Mouse (Mus musculus) liver, embryonic 16.5 days (tissue): ENCODE results near the gene Zfp365. TPM values are rescaled to one million over a fixed set of nuclear protein-coding genes. Genes with fewer than 3 reads are reported as not detected.

Experiments
- ATAC-seq: fragments of 200-750 bp; cut with Nextera tagmentation; 2 replicates; pipeline ENCODE4 v1.8.0; 2017; ENCODE audit warnings: low read depth, mild to moderate bottlenecking, moderate number of reproducible peaks, moderate library complexity
- H3K27ac ChIP-seq: fragments of 300-500 bp; sonication (generic); 2 replicates; pipeline ENCODE4 v1.5.1; 2014; ENCODE audit warnings: mild to moderate bottlenecking, low read length
- H3K27me3 ChIP-seq: fragments of 300-500 bp; sonication (generic); 2 replicates; pipeline ENCODE4 v1.6.1; 2014; ENCODE audit warnings: low read depth, low read length, mixed read lengths; ENCODE audit not compliant: control insufficient read depth, insufficient read depth
- H3K36me3 ChIP-seq: fragments of 300-500 bp; sonication (generic); 2 replicates; pipeline ENCODE4 v1.6.1; 2014; ENCODE audit warnings: mild to moderate bottlenecking; ENCODE audit not compliant: control insufficient read depth, insufficient read depth
- H3K4me1 ChIP-seq: fragments of 300-500 bp; sonication (generic); 2 replicates; pipeline ENCODE4 v1.6.1; 2014; ENCODE audit warnings: low read depth, low read length, mixed read lengths; ENCODE audit not compliant: control insufficient read depth
- H3K4me2 ChIP-seq: fragments of 300-500 bp; sonication (generic); 2 replicates; pipeline ENCODE4 v1.6.1; 2014; ENCODE audit warnings: low read depth, low read length, mixed read lengths
- H3K4me3 ChIP-seq: fragments of 300-500 bp; sonication (generic); 2 replicates; pipeline ENCODE4 v1.5.1; 2014; ENCODE audit warnings: low read depth, mild to moderate bottlenecking, low read length
- H3K9ac ChIP-seq: fragments of 300-500 bp; sonication (generic); 2 replicates; pipeline ENCODE4 v1.6.1; 2014; ENCODE audit warnings: low read depth, low read length
- H3K9me3 ChIP-seq: fragments of 300-500 bp; sonication (generic); replicated peaks from 2 replicates; pipeline ENCODE4 v1.6.1; 2016; ENCODE audit warnings: low read length; ENCODE audit not compliant: control insufficient read depth
- WGBS: fragments of 180-500 bp; shearing (Covaris S2); extraction: QIAGEN DNeasy Blood & Tissue Kit; methylation state at CpG from one replicate; pipeline ENCODE4 v1.1.7; 2014; ENCODE audit not compliant: insufficient replicate concordance; 5-methylcytosine and 5-hydroxymethylcytosine counted together
- polyA plus RNA-seq: library from polyadenylated mRNA; unstranded; fragments of >200 nt; fragmentation: Nextera tagmentation; extraction: Ambion mirVana; gene quantifications from 2 replicates; pipeline ENCODE4 v1.2.1, GENCODE M21; 2015

Zfp365 gene
- polyA plus RNA-seq, 1 experiment from 2014 or later, result not detected

GRCm38 (mm10) chr10:67894683-67895082 lies 17.8 kb downstream of the Zfp365 start:
- no peak for ATAC-seq

GRCm38 (mm10) chr10:67894059-67894458 lies 18.4 kb downstream of the Zfp365 start:
- Histone ChIP-seq H3K9ac (no peak overlapping the region), H3K27me3 (no peaks in the 10 kb centered on the region), H3K4me3 (no peak overlapping the region), H3K36me3 (no peaks in the 10 kb centered on the region), H3K4me1 (no peaks in the 10 kb centered on the region), H3K27ac (no peak overlapping the region), H3K9me3 (no peaks in the 10 kb centered on the region), H3K4me2 (no peak overlapping the region)
- WGBS, result 65% methylated on average over 8 of the region's 8 CpGs
- ATAC-seq, result no peak

More at GRCm38 (mm10) chr10:67894683-67895082, 17.8 kb downstream of the Zfp365 start:
- 71% methylated on average over 7 of the region's 7 CpGs for WGBS
- H3K4me2 ChIP-seq, result no peak overlapping the region
- H3K27me3 ChIP-seq, result no peaks in the 10 kb centered on the region
- no peaks in the 10 kb centered on the region for H3K4me1 ChIP-seq
- H3K27ac ChIP-seq, result no peak overlapping the region
- H3K9me3 ChIP-seq, result no peaks in the 10 kb centered on the region
- no peaks in the 10 kb centered on the region for H3K36me3 ChIP-seq
- no peak overlapping the region for H3K9ac ChIP-seq
- no peak overlapping the region for H3K4me3 ChIP-seq

- Histone ChIP-seq H3K4me3 (no peak overlapping the region), H3K9me3 (no peaks in the 10 kb centered on the region), H3K9ac (no peak overlapping the region), H3K27me3 (no peaks in the 10 kb centered on the region), H3K36me3 (no peaks in the 10 kb centered on the region), H3K4me1 (no peaks in the 10 kb centered on the region), H3K4me2 (no peak overlapping the region), H3K27ac (no peak overlapping the region)
- ATAC-seq, result no peak
- WGBS, result 69% methylated on average over 10 of the region's 10 CpGs
Observed at GRCm38 (mm10) chr10:67893226-67893625, 19.2 kb downstream of the Zfp365 start.

GRCm38 (mm10) chr10:67891126-67891525 lies 21.3 kb downstream of the Zfp365 start:
- ATAC-seq, result no peak
- Histone ChIP-seq H3K9ac (no peak overlapping the region), H3K4me3 (no peak overlapping the region), H3K9me3 (no peaks in the 10 kb centered on the region), H3K4me2 (no peak overlapping the region), H3K27me3 (no peaks in the 10 kb centered on the region), H3K4me1 (no peaks in the 10 kb centered on the region), H3K27ac (no peak overlapping the region), H3K36me3 (no peaks in the 10 kb centered on the region)
- WGBS, result 67% methylated on average over 6 of the region's 6 CpGs

- no peak overlapping the region for H3K4me3 ChIP-seq
- H3K36me3 ChIP-seq, result no peaks in the 10 kb centered on the region
- no peak overlapping the region for H3K4me2 ChIP-seq
- H3K9me3 ChIP-seq, result no peaks in the 10 kb centered on the region
- WGBS, result 74% methylated on average over 10 of the region's 10 CpGs
- H3K27ac ChIP-seq, result no peak overlapping the region
- no peaks in the 10 kb centered on the region for H3K4me1 ChIP-seq
- H3K27me3 ChIP-seq, result no peaks in the 10 kb centered on the region
- ATAC-seq, result no peak
- H3K9ac ChIP-seq, result no peak overlapping the region
Observed at GRCm38 (mm10) chr10:67887971-67888370, 24.5 kb downstream of the Zfp365 start.

GRCm38 (mm10) chr10:67880692-67881091 lies 31.8 kb downstream of the Zfp365 start:
- 54% methylated on average over 4 of the region's 4 CpGs for WGBS
- Histone ChIP-seq H3K27ac (no peak overlapping the region), H3K9ac (no peak overlapping the region), H3K27me3 (no peaks in the 10 kb centered on the region), H3K9me3 (no peaks in the 10 kb centered on the region), H3K4me1 (no peaks in the 10 kb centered on the region), H3K36me3 (no peaks in the 10 kb centered on the region), H3K4me3 (no peak overlapping the region), H3K4me2 (no peak overlapping the region)
- ATAC-seq, result no peak

- Histone ChIP-seq H3K27ac (no peak overlapping the region), H3K9ac (no peak overlapping the region), H3K9me3 (no peaks in the 10 kb centered on the region), H3K36me3 (no peaks in the 10 kb centered on the region), H3K4me3 (no peak overlapping the region), H3K4me2 (no peak overlapping the region), H3K27me3 (no peaks in the 10 kb centered on the region), H3K4me1 (no peaks in the 10 kb centered on the region)
- ATAC-seq, result no peak
- 8% methylated on average over 2 of the region's 2 CpGs for WGBS
Observed at GRCm38 (mm10) chr10:67871811-67872210, 40.7 kb downstream of the Zfp365 start.

- Histone ChIP-seq H3K4me2 (no peak overlapping the region), H3K4me3 (no peak overlapping the region), H3K4me1 (no peaks in the 10 kb centered on the region), H3K27me3 (no peaks in the 10 kb centered on the region), H3K27ac (no peak overlapping the region), H3K9ac (no peak overlapping the region), H3K9me3 (no peaks in the 10 kb centered on the region), H3K36me3 (no peaks in the 10 kb centered on the region)
- WGBS, result 62% methylated on average over 3 of the region's 3 CpGs
- ATAC-seq, result no peak
Observed at GRCm38 (mm10) chr10:67868234-67868633, 44.2 kb downstream of the Zfp365 start.

- no peak overlapping the region for H3K4me3 ChIP-seq
- H3K27ac ChIP-seq, result no peak overlapping the region
- no peaks in the 10 kb centered on the region for H3K27me3 ChIP-seq
- no peaks in the 10 kb centered on the region for H3K9me3 ChIP-seq
- no peak for ATAC-seq
- H3K4me2 ChIP-seq, result no peak overlapping the region
- no peaks in the 10 kb centered on the region for H3K4me1 ChIP-seq
- WGBS, result 67% methylated on average over 6 of the region's 6 CpGs
- no peaks in the 10 kb centered on the region for H3K36me3 ChIP-seq
- no peak overlapping the region for H3K9ac ChIP-seq
Observed at GRCm38 (mm10) chr10:67865841-67866240, 46.6 kb downstream of the Zfp365 start.
